Mouse (Mus musculus): ENCODE data around the gene Btbd9. TPM values are rescaled to one million over a fixed set of nuclear protein-coding genes. Genes with fewer than 3 reads are reported as not detected.
A peak's percentile ranks its signal among the peaks of the same experiment; 100 is the strongest.

Btbd9 gene
- polyA plus RNA-seq, 1 experiment from 2014 or later = 121 TPM

GRCm38 (mm10) chr17:30570971-30571370, 5.3 kb downstream of the Btbd9 start:
- no peak for ATAC-seq (ENCODE audit: low FRiP score)
- Histone ChIP-seq H3K9ac (replicated peaks) (no peak overlapping the region), H3K27ac (replicated peaks) (no peak overlapping the region), H3K4me2 (no peak overlapping the region), H3K27me3 (replicated peaks) (no peaks in the 10 kb centered on the region), H3K9me3 (replicated peaks) (no peaks in the 10 kb centered on the region), H3K4me1 (peaks cover 16% of the 10 kb centered on the region), H3K36me3 (no peaks in the 10 kb centered on the region), H3K4me3 (replicated peaks) (no peak overlapping the region)
- 57% methylated on average over 3 of the region's 3 CpGs for WGBS

GRCm38 (mm10) chr17:30570173-30570572, 6.1 kb downstream of the Btbd9 start:
- no peak for ATAC-seq (ENCODE audit: low FRiP score)
- Histone ChIP-seq H3K9ac (replicated peaks) (no peak overlapping the region), H3K9me3 (replicated peaks) (no peaks in the 10 kb centered on the region), H3K27me3 (replicated peaks) (no peaks in the 10 kb centered on the region), H3K4me1 (peaks cover 14% of the 10 kb centered on the region), H3K4me3 (replicated peaks) (no peak overlapping the region), H3K27ac (replicated peaks) (no peak overlapping the region), H3K4me2 (no peak overlapping the region), H3K36me3 (no peaks in the 10 kb centered on the region)
- WGBS = 58% methylated on average over 8 of the region's 8 CpGs

- Histone ChIP-seq H3K27ac (replicated peaks) (no peak overlapping the region), H3K36me3 (no peaks in the 10 kb centered on the region), H3K4me3 (replicated peaks) (no peak overlapping the region), H3K9me3 (replicated peaks) (no peaks in the 10 kb centered on the region), H3K27me3 (replicated peaks) (no peaks in the 10 kb centered on the region), H3K4me2 (no peak overlapping the region), H3K9ac (replicated peaks) (no peak overlapping the region), H3K4me1 (no peaks in the 10 kb centered on the region)
- ATAC-seq (ENCODE audit: low FRiP score) = no peak
Measured at GRCm38 (mm10) chr17:30568473-30568872, 7.8 kb downstream of the Btbd9 start.

- H3K9me3 ChIP-seq (replicated peaks) = no peaks in the 10 kb centered on the region
- H3K9ac ChIP-seq (replicated peaks) = no peak overlapping the region
- no peaks in the 10 kb centered on the region for H3K4me1 ChIP-seq
- H3K27ac ChIP-seq (replicated peaks) = no peak overlapping the region
- no peak overlapping the region for H3K4me2 ChIP-seq
- no peaks in the 10 kb centered on the region for H3K36me3 ChIP-seq
- H3K27me3 ChIP-seq (replicated peaks) = no peaks in the 10 kb centered on the region
- ATAC-seq (ENCODE audit: low FRiP score) = no peak
- 79% methylated on average over 7 of the region's 7 CpGs for WGBS
- no peak overlapping the region for H3K4me3 ChIP-seq (replicated peaks)
Measured at GRCm38 (mm10) chr17:30564971-30565370, 11.3 kb downstream of the Btbd9 start.

GRCm38 (mm10) chr17:30564407-30564806, 11.9 kb downstream of the Btbd9 start:
- H3K9ac ChIP-seq (replicated peaks) = no peak overlapping the region
- no peak overlapping the region for H3K4me2 ChIP-seq
- no peak overlapping the region for H3K4me3 ChIP-seq (replicated peaks)
- H3K9me3 ChIP-seq (replicated peaks) = no peaks in the 10 kb centered on the region
- no peak for ATAC-seq (ENCODE audit: low FRiP score)
- H3K27me3 ChIP-seq (replicated peaks) = no peaks in the 10 kb centered on the region
- 96% methylated on average over 3 of the region's 3 CpGs for WGBS
- no peaks in the 10 kb centered on the region for H3K36me3 ChIP-seq
- H3K27ac ChIP-seq (replicated peaks) = no peak overlapping the region
- H3K4me1 ChIP-seq = no peaks in the 10 kb centered on the region

GRCm38 (mm10) chr17:30563484-30564075, 12.7 kb downstream of the Btbd9 start:
- ATAC-seq (ENCODE audit: low FRiP score) = no peak
- Histone ChIP-seq H3K27ac (replicated peaks) (no peak overlapping the region), H3K36me3 (no peaks in the 10 kb centered on the region), H3K9ac (replicated peaks) (no peak overlapping the region), H3K4me1 (no peaks in the 10 kb centered on the region), H3K4me2 (no peak overlapping the region), H3K9me3 (replicated peaks) (no peaks in the 10 kb centered on the region), H3K4me3 (replicated peaks) (no peak overlapping the region), H3K27me3 (replicated peaks) (no peaks in the 10 kb centered on the region)
- WGBS = 77% methylated on average over 6 of the region's 6 CpGs

- 84% methylated on average over 2 of the region's 2 CpGs for WGBS
- no peak overlapping the region for H3K4me2 ChIP-seq
- H3K4me3 ChIP-seq (replicated peaks) = no peak overlapping the region
- no peaks in the 10 kb centered on the region for H3K36me3 ChIP-seq
- H3K9ac ChIP-seq (replicated peaks) = no peak overlapping the region
- H3K27me3 ChIP-seq (replicated peaks) = no peaks in the 10 kb centered on the region
- ATAC-seq (ENCODE audit: low FRiP score) = no peak
- no peaks in the 10 kb centered on the region for H3K4me1 ChIP-seq
- no peak overlapping the region for H3K27ac ChIP-seq (replicated peaks)
- no peaks in the 10 kb centered on the region for H3K9me3 ChIP-seq (replicated peaks)
Measured at GRCm38 (mm10) chr17:30562770-30563169, 13.5 kb downstream of the Btbd9 start.

- Histone ChIP-seq H3K4me3 (replicated peaks) (no peak overlapping the region), H3K27me3 (replicated peaks) (no peaks in the 10 kb centered on the region), H3K9ac (replicated peaks) (no peak overlapping the region), H3K9me3 (replicated peaks) (no peaks in the 10 kb centered on the region), H3K4me2 (no peak overlapping the region), H3K36me3 (no peaks in the 10 kb centered on the region), H3K4me1 (no peaks in the 10 kb centered on the region), H3K27ac (replicated peaks) (no peak overlapping the region)
- no peak for ATAC-seq (ENCODE audit: low FRiP score)
- 41% methylated on average over 3 of the region's 3 CpGs for WGBS
Measured at GRCm38 (mm10) chr17:30559536-30559935, 16.8 kb downstream of the Btbd9 start.

- H3K36me3 ChIP-seq = no peaks in the 10 kb centered on the region
- no peak overlapping the region for H3K27ac ChIP-seq (replicated peaks)
- no peak overlapping the region for H3K9ac ChIP-seq (replicated peaks)
- H3K9me3 ChIP-seq (replicated peaks) = no peaks in the 10 kb centered on the region
- H3K27me3 ChIP-seq (replicated peaks) = no peaks in the 10 kb centered on the region
- H3K4me1 ChIP-seq = no peaks in the 10 kb centered on the region
- H3K4me3 ChIP-seq (replicated peaks) = no peak overlapping the region
- no peak overlapping the region for H3K4me2 ChIP-seq
- 91% methylated on average over 2 of the region's 2 CpGs for WGBS
- ATAC-seq (ENCODE audit: low FRiP score) = no peak
Measured at GRCm38 (mm10) chr17:30558623-30559022, 17.7 kb downstream of the Btbd9 start.

GRCm38 (mm10) chr17:30556512-30556911, 19.8 kb downstream of the Btbd9 start:
- 92% methylated on average over 3 of the region's 3 CpGs for WGBS
- Histone ChIP-seq H3K4me1 (peaks cover 8% of the 10 kb centered on the region; the same call in 1 of the 2 replicates), H3K4me3 (replicated peaks) (no peak overlapping the region), H3K9ac (replicated peaks) (no peak overlapping the region), H3K27ac (replicated peaks) (no peak overlapping the region), H3K9me3 (replicated peaks) (no peaks in the 10 kb centered on the region), H3K36me3 (no peaks in the 10 kb centered on the region), H3K4me2 (no peak overlapping the region), H3K27me3 (replicated peaks) (no peaks in the 10 kb centered on the region)
- no peak for ATAC-seq (ENCODE audit: low FRiP score)

- Histone ChIP-seq H3K4me3 (replicated peaks) (no peak overlapping the region), H3K4me1 (peaks cover 23% of the 10 kb centered on the region), H3K36me3 (no peaks in the 10 kb centered on the region), H3K9me3 (replicated peaks) (no peaks in the 10 kb centered on the region), H3K9ac (replicated peaks) (no peak overlapping the region), H3K27ac (replicated peaks) (no peak overlapping the region), H3K4me2 (no peak overlapping the region), H3K27me3 (replicated peaks) (no peaks in the 10 kb centered on the region)
- 75% methylated on average over 4 of the region's 4 CpGs for WGBS
- ATAC-seq (ENCODE audit: low FRiP score) = peak; percentile 53; the same call in 1 of the 2 replicates
Measured at GRCm38 (mm10) chr17:30553027-30553937, 23.0 kb downstream of the Btbd9 start.

GRCm38 (mm10) chr17:30550774-30551107, 25.5 kb downstream of the Btbd9 start:
- Histone ChIP-seq H3K36me3 (no peaks in the 10 kb centered on the region), H3K27ac (replicated peaks) (no peak overlapping the region), H3K9ac (replicated peaks) (no peak overlapping the region), H3K4me1 (peaks cover 27% of the 10 kb centered on the region), H3K4me3 (replicated peaks) (no peak overlapping the region), H3K9me3 (replicated peaks) (no peaks in the 10 kb centered on the region), H3K4me2 (no peak overlapping the region), H3K27me3 (replicated peaks) (no peaks in the 10 kb centered on the region)
- 7% methylated on average over 1 of the region's 1 CpGs for WGBS
- ATAC-seq (ENCODE audit: low FRiP score) = no peak
